Mouse (Mus musculus) adrenal gland, adult 8-10 months (tissue): ENCODE data around the gene Snf8. TPM values are rescaled to one million over a fixed set of nuclear protein-coding genes. Genes with fewer than 3 reads are reported as not detected.

Source experiments
- DNase-seq: peaks from one replicate; pipeline ENCODE4 v3.0.0; 2022
- total RNA-seq, 4 experiments: library from RNA; stranded (reverse); gene quantifications; 2 replicates each; pipeline ENCODE4 v1.2.4; 2022

Snf8 gene
- total RNA-seq, 4 experiments from 2014 or later, result 77.6 to 95.6 (median 86.3) TPM

DNA sequence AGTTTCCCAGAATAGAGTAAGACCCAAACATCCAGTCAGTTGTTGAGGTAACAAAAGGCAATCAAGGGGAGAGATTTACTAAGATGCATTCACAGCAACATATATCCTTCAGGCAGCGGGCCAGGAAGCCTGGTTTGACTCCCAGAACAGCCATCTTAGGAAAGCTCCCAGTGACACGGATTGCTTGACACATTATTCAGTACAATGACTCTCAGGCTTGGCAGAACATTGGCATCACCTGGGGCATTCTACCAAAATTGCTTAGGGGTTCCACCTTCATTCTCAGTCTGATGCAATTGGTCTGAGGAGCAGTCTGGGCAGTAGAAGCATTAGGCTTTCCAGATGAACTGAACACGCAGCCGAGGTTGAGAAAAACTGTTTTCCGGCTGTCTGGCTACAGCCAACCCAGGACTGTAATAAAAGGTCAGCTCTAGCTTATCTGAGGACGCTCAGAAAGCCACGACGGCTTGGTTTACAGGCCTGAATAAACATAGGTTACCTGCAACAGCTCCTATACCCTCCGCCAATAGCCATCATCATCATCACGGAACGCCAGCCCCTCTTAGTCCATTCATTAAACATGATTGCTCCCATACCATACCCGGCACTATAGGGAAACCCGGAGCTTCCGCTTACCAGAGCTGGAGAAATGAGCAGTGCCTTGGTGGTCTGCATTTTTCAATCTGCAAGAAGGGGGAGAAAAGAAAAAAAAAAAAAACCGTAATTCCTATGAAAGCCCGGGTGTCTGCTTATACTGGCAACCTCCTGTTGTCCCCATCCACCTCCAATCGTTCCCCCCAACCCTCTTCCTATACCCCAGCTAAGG lies 39.9 kb downstream of the Snf8 start:
- no peak for DNase-seq

DNA sequence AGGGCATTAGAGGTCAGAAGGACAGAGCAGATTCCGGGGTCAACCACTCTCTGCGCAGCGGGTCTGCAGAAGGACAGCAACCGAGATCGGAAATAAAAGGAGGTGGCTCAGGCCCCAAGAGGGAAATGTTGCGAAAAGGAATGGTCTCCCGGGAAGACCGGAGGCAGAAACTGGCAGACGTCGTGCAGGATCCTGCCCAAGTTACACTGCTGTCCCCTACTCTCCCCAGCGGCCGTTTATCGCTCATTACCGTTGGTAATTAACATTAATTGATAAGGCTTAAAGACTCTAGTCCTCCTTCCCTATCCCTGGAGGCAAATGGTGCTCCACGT lies 40.5 kb downstream of the Snf8 start:
- DNase-seq, result peak; percentile 23

DNA sequence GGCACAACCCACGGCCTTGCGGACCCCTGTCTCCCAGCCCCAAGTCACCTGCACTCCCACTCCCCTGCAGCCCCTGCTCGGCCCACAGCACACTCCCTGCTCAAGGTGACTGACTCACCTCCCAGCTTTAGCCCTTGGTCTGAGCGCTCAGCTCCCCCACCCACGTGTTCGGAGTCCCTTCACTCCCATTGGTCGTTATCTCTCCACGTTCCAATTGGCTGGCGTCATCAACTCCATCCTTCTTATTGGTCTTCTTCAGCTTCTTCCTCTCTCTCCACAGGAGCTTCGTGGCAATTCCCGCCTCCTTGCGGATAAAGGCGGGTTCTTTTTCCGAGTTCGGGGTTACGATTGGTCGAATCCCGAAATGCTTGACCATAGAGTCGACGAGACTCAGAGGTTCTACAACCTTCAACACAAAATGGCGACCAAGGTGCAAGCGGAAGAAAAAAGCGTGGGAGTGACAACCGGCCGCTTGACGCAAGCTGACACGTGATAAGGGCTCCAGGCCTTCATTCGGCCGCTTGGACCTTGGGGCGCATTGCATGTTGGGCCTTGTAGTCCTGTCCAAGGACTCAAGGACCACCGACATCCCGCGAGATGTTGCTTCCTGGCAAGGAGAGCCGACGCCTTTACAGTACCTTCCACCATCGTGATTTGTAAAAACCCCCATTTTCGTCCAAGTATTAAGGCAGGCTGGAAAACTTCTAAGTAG lies 41.0 kb downstream of the Snf8 start, which contains the start of gene Atp5g1:
Gene Atp5g1 (minus strand): TSS at position 162 of the 712 bp plus-strand sequence.
- DNase-seq, result peak; percentile 100

DNA sequence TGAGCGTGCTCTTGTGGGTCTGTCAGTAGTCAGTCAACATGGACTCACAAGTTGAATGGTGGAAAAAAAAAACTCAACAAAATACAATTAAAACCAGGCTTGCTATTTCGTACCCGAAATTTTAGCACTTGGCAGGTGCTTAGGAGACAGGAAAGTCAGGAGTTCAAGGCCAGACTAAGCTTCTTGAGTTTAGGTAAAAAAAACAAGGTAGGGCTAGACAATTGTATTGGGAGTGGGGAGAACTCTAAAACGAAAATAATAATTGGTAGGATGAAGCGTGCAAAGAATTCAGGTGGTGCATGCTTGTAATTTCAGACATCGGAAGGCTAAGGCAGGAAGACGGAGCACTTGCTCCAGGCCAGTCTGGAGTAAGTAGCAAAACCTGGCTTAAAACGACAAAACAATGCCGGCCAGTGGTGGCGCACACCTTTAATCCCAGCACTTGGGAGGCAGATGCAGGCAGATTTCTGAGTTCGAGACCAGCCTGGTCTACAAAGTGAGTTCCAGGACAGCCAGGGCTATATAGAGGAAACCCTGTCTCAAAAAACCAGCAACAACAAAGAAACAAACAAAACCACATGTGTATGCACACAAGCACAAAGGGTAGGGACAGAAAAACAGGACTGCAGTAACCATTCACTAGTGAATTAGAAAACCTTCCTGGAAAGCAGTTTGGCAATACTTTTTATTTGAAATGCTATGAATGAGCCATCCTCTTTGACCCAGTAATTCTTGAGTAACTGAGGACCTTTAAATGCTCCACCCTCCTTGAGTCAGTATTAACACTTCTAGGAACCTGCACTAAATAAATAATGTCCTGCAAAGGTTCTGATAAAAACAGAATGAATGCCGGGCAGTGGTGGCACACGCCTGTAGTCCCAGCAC lies 41.8 kb downstream of the Snf8 start:
- DNase-seq, result no peak

DNA sequence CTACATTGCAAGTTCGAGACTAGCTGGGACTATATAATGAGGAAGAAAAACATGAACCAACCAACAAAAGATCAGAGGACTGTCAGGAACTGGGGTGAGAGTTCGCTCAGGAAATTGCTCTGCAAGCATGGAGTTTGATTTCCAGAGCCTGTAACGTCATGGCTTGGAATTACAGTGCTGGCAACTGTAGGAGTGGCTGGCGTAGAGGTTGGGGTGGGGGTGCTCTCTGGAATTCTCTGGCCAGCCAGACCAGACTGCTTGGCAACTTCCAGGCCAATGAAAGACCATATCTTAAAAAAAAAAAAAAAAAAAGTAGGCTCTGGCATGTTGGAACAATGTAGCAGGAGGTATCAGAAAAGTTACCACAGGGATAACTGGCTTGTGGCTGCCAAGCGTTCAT lies 46.1 kb downstream of the Snf8 start:
- no peak for DNase-seq

DNA sequence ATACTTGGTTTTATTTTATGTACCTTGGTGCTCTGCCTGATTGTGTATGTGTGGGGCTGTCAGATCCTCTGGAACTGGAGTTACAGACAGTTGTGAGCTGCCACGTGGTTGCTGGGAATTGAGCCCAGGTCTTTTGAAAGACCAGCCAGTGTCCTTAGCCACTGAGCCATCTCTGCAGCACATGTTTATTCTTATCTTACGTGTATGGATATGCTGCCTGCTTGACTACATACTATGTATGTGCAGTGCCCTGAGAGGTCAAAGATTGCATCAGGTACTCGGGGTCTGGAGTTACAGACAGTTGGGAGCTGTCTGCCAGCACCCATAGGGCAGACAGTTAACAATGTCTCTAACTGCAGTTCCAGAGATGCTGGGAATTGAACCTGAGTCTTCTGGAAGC lies 48.0 kb downstream of the Snf8 start:
- DNase-seq, result no peak

DNA sequence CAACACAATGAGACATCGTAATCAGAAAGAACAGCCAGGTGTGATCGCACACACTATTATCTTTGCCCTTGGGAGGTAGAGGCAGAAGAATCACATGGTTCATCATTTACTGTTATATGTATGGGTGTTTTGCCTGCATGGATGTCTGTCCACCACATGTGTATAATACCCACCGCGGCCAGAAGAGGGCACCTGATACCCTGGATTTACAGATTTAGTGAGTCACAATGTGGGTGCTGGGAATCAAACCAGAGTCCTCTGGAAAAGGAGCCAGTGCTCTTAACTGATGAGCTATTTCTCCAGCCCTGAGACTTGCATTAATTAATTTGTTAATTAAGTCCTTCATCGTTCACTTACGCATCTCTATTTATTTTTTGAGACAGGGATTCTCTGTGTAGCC lies 53.3 kb downstream of the Snf8 start:
- DNase-seq, result no peak

DNA sequence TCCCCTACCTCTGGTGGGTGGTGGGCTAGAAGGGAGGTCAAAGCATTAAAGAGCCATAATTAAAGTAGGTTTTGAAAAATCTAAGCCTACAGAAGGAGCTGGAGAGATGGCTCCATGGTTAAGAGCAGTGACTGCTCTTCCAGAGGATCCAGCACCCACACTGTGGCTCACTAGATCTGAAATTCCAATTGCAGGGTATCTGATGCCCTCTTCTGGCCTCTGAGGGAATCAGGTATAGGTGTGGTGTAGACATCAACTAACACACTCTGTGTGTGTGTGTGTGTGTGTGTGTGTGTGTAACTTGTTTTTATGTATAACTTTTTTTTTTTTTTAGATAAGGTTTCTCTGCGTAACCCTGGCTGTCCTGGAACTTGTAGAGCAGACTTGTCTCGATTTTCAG lies 56.4 kb downstream of the Snf8 start:
- no peak for DNase-seq

DNA sequence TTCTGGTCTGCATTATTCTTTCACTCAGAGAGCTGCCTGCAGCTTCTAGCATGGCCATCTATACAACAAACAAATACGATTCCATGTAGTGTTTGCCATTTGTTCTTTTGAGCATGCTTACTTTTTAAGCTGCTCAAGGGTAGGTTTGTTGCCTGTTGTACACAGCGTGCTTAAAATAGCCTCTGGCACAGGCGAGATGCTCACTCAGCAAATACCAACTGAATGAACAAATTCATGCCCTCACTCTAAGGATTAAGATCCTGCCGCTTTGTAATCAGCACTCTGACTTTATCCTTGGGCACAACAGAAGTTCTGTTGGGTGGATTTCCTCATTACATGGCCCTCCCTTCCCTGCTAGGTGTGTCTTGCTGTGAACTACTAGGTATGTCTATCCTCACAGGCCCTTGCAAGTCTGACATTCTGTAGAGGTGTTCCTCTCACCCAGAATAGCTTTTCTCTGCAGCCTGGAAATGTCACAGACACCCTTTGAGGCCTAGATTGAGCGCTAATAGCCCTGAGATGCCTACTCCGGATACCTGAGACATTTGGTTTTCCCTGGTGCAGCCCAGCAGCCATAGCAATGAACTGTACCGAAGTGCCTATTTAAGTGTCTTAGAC lies 58.1 kb downstream of the Snf8 start:
- no peak for DNase-seq

DNA sequence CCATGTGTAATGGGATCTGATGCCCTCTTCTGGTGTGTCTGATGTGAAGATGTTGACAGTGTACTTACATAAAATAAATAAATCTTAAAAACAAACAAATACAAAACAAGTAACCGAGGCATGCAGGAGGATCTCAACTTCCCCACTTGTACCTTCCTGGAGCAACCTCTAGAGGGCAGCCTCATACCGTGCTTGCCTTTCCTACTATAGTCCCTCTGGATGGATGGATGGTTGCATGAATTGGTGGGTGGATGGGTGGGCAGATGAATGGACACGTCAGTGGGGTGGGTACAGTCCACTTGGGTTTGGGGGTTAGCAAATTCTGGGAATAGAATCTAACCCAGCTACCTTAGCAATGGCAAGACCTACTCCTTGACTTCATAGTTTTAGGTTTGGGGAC lies 58.7 kb downstream of the Snf8 start:
- no peak for DNase-seq

Other genes starting within 250 kb of the Snf8 start
- gene Phospho1, start 210.4 kb upstream of the Snf8 start, total RNA-seq, result 100 to 1,000 TPM in 2 of 4 experiments, 10 to 100 TPM in 2; 61.9 to 148 (median 104) TPM
- gene Gngt2, start 197.7 kb upstream of the Snf8 start, total RNA-seq, result 10 to 100 TPM; 14.7 to 19.0 (median 17.1) TPM
- 10 to 100 TPM in 3 of 4 experiments, 1 to 10 TPM in 1; 8.9 to 14.3 (median 12.2) TPM for gene Abi3, start 192.4 kb upstream of the Snf8 start, total RNA-seq
- not detected for gene B4galnt2, start 120.0 kb upstream of the Snf8 start, total RNA-seq
- under 1 TPM; 0.26 to 0.83 (median 0.43) TPM for gene Igf2bp1, start 28.9 kb upstream of the Snf8 start, total RNA-seq
- not detected for gene Gip, start 10.3 kb upstream of the Snf8 start, total RNA-seq
- 10 to 100 TPM; 53.9 to 60.0 (median 57.0) TPM for gene Ube2z, start 30.5 kb downstream of the Snf8 start, total RNA-seq
- 100 to 1,000 TPM; 227 to 500 (median 292) TPM for gene Atp5g1, start 40.8 kb downstream of the Snf8 start, total RNA-seq
- not detected for gene Calcoco2, start 77.1 kb downstream of the Snf8 start, total RNA-seq
- gene Ttll6, start 98.9 kb downstream of the Snf8 start, total RNA-seq, result not detected
- not detected for gene Hoxb13, start 159.4 kb downstream of the Snf8 start, total RNA-seq
- gene Hoxb9, start 236.6 kb downstream of the Snf8 start, total RNA-seq, result 100 to 1,000 TPM; 157 to 250 (median 226) TPM
- gene Hoxb8, start 247.0 kb downstream of the Snf8 start, total RNA-seq, result 10 to 100 TPM; 50.4 to 99.8 (median 83.6) TPM